Mouse (Mus musculus) ES-Bruce4 (cell line): ENCODE measurements at regions not wholly inside any gene's neighbourhood (a gene's known extent, or its start where the extent isn't known, plus 50 kb on each side); places are given as distances from the start of the nearest gene placed in this dataset.

ENCODE experiments used
- CTCF ChIP-seq: IDR thresholded peaks from one replicate; pipeline ENCODE4 v1.8.1; 2011; ENCODE audit warnings: low read depth, low read length
- EP300 ChIP-seq: IDR thresholded peaks from 2 replicates; pipeline ENCODE4 v1.6.1; 2011; ENCODE audit warnings: low read depth, low read length; ENCODE audit not compliant: insufficient read depth
- POLR2A ChIP-seq: IDR thresholded peaks from one replicate; pipeline ENCODE4 v1.8.1; 2011; ENCODE audit warnings: low read length; ENCODE audit not compliant: insufficient read depth

DNA sequence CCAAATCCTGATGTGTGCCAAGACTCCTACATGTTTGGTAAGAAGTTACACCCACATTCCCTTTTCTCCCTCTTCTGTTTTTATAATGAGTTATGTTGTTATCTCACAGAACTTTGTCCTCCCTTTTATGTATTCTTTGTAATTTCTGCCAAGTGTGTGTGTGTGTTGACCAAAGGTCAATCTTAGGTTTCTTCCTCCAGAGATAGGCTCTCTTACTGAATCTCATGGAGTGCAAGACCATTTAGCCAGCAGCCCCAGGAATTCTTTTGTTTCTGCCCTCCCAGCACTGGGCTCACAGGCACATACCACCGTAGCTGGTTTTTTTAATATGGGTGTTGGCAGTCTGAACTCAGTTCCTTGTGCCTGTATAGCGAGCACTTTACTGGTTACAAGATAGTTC, 119.8 kb upstream of the Pmfbp1 start:
- no peak for TF ChIP-seq CTCF
- no peak for TF ChIP-seq POLR2A
- no peak for TF ChIP-seq EP300
